Mouse (Mus musculus) MEL (cell line): ENCODE measurements at regions not wholly inside any gene's neighbourhood (a gene's known extent, or its start where the extent isn't known, plus 50 kb on each side); places are given as distances from the start of the nearest gene placed in this dataset.

Experiments
- DNase-seq: peaks from one replicate; pipeline ENCODE4 v3.0.0; 2011; ENCODE audit warnings: low read depth, low spot score
- H3K27ac ChIP-seq: 2 replicates; pipeline ENCODE4 v1.5.1; 2012; ENCODE audit warnings: low read depth, mild to moderate bottlenecking, control low read depth, low read length, moderate library complexity; ENCODE audit not compliant: control insufficient read depth
- H3K27me3 ChIP-seq, 2 experiments: fragments of 150-350 bp in 1 of 2; sonication (generic) in 1 of 2; 2 replicates each; pipeline ENCODE4 v1.6.1; 2012; ENCODE audit warnings: low read length in 2 of 2, mild to moderate bottlenecking in 2 of 2, improper control_type of control experiment in 1 of 2, moderate library complexity in 1 of 2; ENCODE audit not compliant: insufficient read depth in 2 of 2, control insufficient read depth in 1 of 2
- H3K36me3 ChIP-seq, 2 experiments: 2 replicates each; pipeline ENCODE4 v1.6.1; 2012 to 2014; ENCODE audit warnings: low read length in 2 of 2, improper control_type of control experiment in 1 of 2, inconsistent platforms in 1 of 2, mild to moderate bottlenecking in 1 of 2; ENCODE audit not compliant: insufficient read depth in 2 of 2, control insufficient read depth in 1 of 2
- H3K4me1 ChIP-seq, 2 experiments: fragments of 150-350 bp in 1 of 2; sonication (generic) in 1 of 2; 2 replicates each; pipeline ENCODE4 v1.6.1; 2012; ENCODE audit warnings: low read length in 2 of 2, improper control_type of control experiment in 1 of 2, mild to moderate bottlenecking in 1 of 2; ENCODE audit not compliant: insufficient read depth in 2 of 2, control insufficient read depth in 1 of 2
- H3K4me3 ChIP-seq, 2 experiments: fragments of 150-350 bp in 1 of 2; sonication (generic) in 1 of 2; 2 replicates each; pipeline ENCODE4 v1.5.1; 2012; ENCODE audit warnings: low read depth in 2 of 2, low read length in 2 of 2, mild to moderate bottlenecking in 2 of 2, moderate library complexity in 2 of 2, control low read depth in 1 of 2, improper control_type of control experiment in 1 of 2; ENCODE audit not compliant: control insufficient read depth in 1 of 2, insufficient read depth in 1 of 2
- H3K79me2 ChIP-seq: 2 replicates; pipeline ENCODE4 v1.6.1; 2012; ENCODE audit warnings: mild to moderate bottlenecking, low read length, moderate library complexity; ENCODE audit not compliant: control insufficient read depth, poor library complexity, insufficient read depth
- H3K9ac ChIP-seq: 2 replicates; pipeline ENCODE4 v1.6.1; 2012; ENCODE audit warnings: low read depth, mild to moderate bottlenecking, control low read depth, low read length, moderate library complexity; ENCODE audit not compliant: control insufficient read depth, poor library complexity, severe bottlenecking
- H3K9me3 ChIP-seq: fragments of 150-350 bp; sonication (generic); replicated peaks from 2 replicates; pipeline ENCODE4 v1.6.1; 2012; ENCODE audit warnings: mild to moderate bottlenecking, low read length, improper control_type of control experiment, moderate library complexity; ENCODE audit not compliant: insufficient read depth
- BHLHE40 ChIP-seq: IDR thresholded peaks from 2 replicates; pipeline ENCODE4 v1.6.1; 2012; ENCODE audit warnings: low read depth, mild to moderate bottlenecking, inconsistent platforms, low read length, improper control_type of control experiment, borderline replicate concordance
- CHD2 ChIP-seq: IDR thresholded peaks from 2 replicates; pipeline ENCODE4 v1.6.1; 2011; ENCODE audit warnings: low read length, improper control_type of control experiment
- ELF1 ChIP-seq: IDR thresholded peaks from 2 replicates; pipeline ENCODE4 v1.6.1; 2014; ENCODE audit warnings: low read depth, mild to moderate bottlenecking, inconsistent platforms, low read length, improper control_type of control experiment, moderate library complexity
- ETS1 ChIP-seq: IDR thresholded peaks from 2 replicates; pipeline ENCODE4 v1.6.1; 2012; ENCODE audit warnings: low read depth, mild to moderate bottlenecking, inconsistent platforms, low read length, improper control_type of control experiment, moderate library complexity
- GABPA ChIP-seq: IDR thresholded peaks from 2 replicates; pipeline ENCODE4 v1.6.1; 2012; ENCODE audit warnings: low read depth, mild to moderate bottlenecking, inconsistent platforms, low read length, improper control_type of control experiment, moderate library complexity
- MAX ChIP-seq: IDR thresholded peaks from 2 replicates; pipeline ENCODE4 v1.6.1; 2011; ENCODE audit warnings: low read length, improper control_type of control experiment
- MEF2A ChIP-seq: IDR thresholded peaks from 2 replicates; pipeline ENCODE4 v1.6.1; 2014; ENCODE audit warnings: low read depth, mild to moderate bottlenecking, inconsistent platforms, low read length, improper control_type of control experiment; ENCODE audit not compliant: poor library complexity, insufficient replicate concordance, severe bottlenecking; ENCODE audit errors: extremely low read depth
- MYB ChIP-seq: IDR thresholded peaks from 2 replicates; pipeline ENCODE4 v1.6.1; 2011; ENCODE audit warnings: mild to moderate bottlenecking, low read depth, low read length, improper control_type of control experiment
- MYC ChIP-seq: IDR thresholded peaks from 2 replicates; pipeline ENCODE4 v1.6.1; 2011; ENCODE audit warnings: low read depth, mild to moderate bottlenecking, low read length, improper control_type of control experiment, moderate library complexity
- POLR2AphosphoS2 ChIP-seq: IDR thresholded peaks from 2 replicates; pipeline ENCODE4 v1.6.1; 2011; ENCODE audit warnings: low read length, improper control_type of control experiment
- POLR2AphosphoS5 ChIP-seq: IDR thresholded peaks from 2 replicates; pipeline ENCODE4 v1.6.1; 2012; ENCODE audit warnings: low read depth, borderline replicate concordance, mild to moderate bottlenecking, inconsistent platforms, low read length, moderate library complexity, mixed read lengths
- RAD21 ChIP-seq: IDR thresholded peaks from 2 replicates; pipeline ENCODE4 v1.6.1; 2011; ENCODE audit warnings: mild to moderate bottlenecking, low read depth, low read length, improper control_type of control experiment
- SMC3 ChIP-seq: IDR thresholded peaks from 2 replicates; pipeline ENCODE4 v1.6.1; 2011; ENCODE audit warnings: low read depth, low read length, improper control_type of control experiment
- TAL1 ChIP-seq: IDR thresholded peaks from 2 replicates; pipeline ENCODE4 v1.6.1; 2012; ENCODE audit warnings: mild to moderate bottlenecking, inconsistent platforms, low read length, moderate library complexity, mixed read lengths
- TBP ChIP-seq: IDR thresholded peaks from 2 replicates; pipeline ENCODE4 v1.8.0; 2011; ENCODE audit warnings: low read depth, low read length, improper control_type of control experiment
- TCF12 ChIP-seq: IDR thresholded peaks from 2 replicates; pipeline ENCODE4 v1.6.1; 2014; ENCODE audit warnings: low read depth, mild to moderate bottlenecking, inconsistent platforms, low read length, improper control_type of control experiment, moderate library complexity
- UBTF ChIP-seq: IDR thresholded peaks from 2 replicates; pipeline ENCODE4 v1.6.1; 2012; ENCODE audit warnings: low read depth, mild to moderate bottlenecking, inconsistent platforms, low read length, improper control_type of control experiment, moderate library complexity, borderline replicate concordance; ENCODE audit not compliant: insufficient read depth
- USF2 ChIP-seq, 2 experiments: IDR thresholded peaks; 2 replicates each; pipeline ENCODE4 v1.6.1; 2011 to 2012; ENCODE audit warnings: improper control_type of control experiment in 2 of 2, low read length in 2 of 2, borderline replicate concordance in 1 of 2, inconsistent platforms in 1 of 2, low read depth in 1 of 2, mild to moderate bottlenecking in 1 of 2; ENCODE audit not compliant: insufficient read depth in 1 of 2
- ZKSCAN1 ChIP-seq: IDR thresholded peaks from 2 replicates; pipeline ENCODE4 v1.6.1; 2012; ENCODE audit warnings: low read depth, mild to moderate bottlenecking, inconsistent platforms, low read length, improper control_type of control experiment, moderate library complexity
- ZMIZ1 ChIP-seq: IDR thresholded peaks from 2 replicates; pipeline ENCODE4 v1.6.1; 2012; ENCODE audit warnings: low read depth, mild to moderate bottlenecking, inconsistent platforms, low read length, improper control_type of control experiment, moderate library complexity

DNA sequence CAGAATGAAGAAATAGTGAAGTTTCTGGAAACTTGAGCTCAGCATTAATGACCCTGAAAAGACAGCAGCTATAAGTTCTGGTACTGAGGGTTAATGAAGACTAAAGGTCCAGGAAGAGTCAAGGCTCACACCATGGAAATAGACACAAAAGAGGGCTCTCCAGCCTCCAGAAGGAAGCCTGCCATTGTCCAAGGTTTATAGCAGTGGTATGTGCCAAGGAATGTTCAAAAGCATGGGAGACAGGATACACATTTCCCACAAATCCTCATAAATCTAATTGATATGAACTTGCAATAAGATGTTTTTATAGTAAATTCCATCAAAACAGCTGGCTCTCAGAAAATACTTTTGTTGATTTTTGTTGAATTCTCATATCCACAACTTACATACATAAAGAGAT is 144.4 kb downstream of the Ndufa4 start:
- H3K27me3 ChIP-seq = no peaks in the 10 kb centered on the region
- no peaks in the 10 kb centered on the region for H3K79me2 ChIP-seq
- H3K36me3 ChIP-seq = no peaks in the 10 kb centered on the region
- H3K9me3 ChIP-seq = no peaks in the 10 kb centered on the region
- H3K9ac ChIP-seq = no peak overlapping the region
- H3K4me3 ChIP-seq = no peak overlapping the region
- TF ChIP-seq USF2 (IDR thresholded peaks at IDR 0.05; ENCODE audit: borderline replicate concordance in 1 of 2, insufficient read depth in 1 of 2, low read depth in 1 of 2, low read length in 2 of 2) = no peak
- TF ChIP-seq POLR2AphosphoS5 = no peak
- TF ChIP-seq, all 39 proteins: peak for 0
- no peaks in the 10 kb centered on the region for H3K4me1 ChIP-seq
- H3K27ac ChIP-seq = no peak overlapping the region
- no peak for DNase-seq

DNA sequence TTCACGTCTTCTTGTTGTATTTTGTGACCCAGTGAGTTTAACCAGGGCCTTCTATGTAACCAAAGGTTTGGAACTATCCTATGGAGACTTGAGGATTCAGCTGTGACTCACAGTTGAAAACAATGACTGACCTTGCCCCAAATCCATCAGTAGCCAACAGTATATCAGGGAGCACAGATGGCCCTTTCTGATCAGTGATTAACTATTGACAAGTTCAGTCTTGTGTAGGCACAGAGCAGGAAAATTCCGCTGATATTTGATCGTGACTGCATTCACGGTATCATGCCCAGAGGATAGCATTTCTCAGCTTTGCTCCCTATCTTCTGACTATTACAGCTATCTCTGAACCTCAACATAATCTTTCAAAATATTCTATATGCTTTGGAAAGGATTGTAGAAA is 169.6 kb downstream of the Ndufa4 start:
- Histone ChIP-seq H3K9ac (no peak overlapping the region), H3K79me2 (no peaks in the 10 kb centered on the region), H3K36me3 (no peaks in the 10 kb centered on the region), H3K27me3 (no peaks in the 10 kb centered on the region; a peak in 1 of 4 replicates), H3K4me1 (no peaks in the 10 kb centered on the region), H3K9me3 (no peaks in the 10 kb centered on the region), H3K27ac (no peak overlapping the region), H3K4me3 (no peak overlapping the region)
- no peak for TF ChIP-seq UBTF
- TF ChIP-seq ETS1 = no peak
- TF ChIP-seq CHD2 = no peak
- TF ChIP-seq MEF2A = no peak
- no peak for TF ChIP-seq TCF12
- TF ChIP-seq ZMIZ1 = no peak
- TF ChIP-seq POLR2AphosphoS2 = no peak
- TF ChIP-seq TBP = no peak
- no peak for TF ChIP-seq ELF1
- TF ChIP-seq MYC = no peak
- no peak for TF ChIP-seq GABPA
- no peak for TF ChIP-seq ZKSCAN1
- TF ChIP-seq TAL1 = no peak
- TF ChIP-seq BHLHE40 = no peak
- no peak for TF ChIP-seq SMC3
- TF ChIP-seq RAD21 = no peak
- TF ChIP-seq MYB = no peak
- TF ChIP-seq MAX = no peak
- DNase-seq = no peak
